Mouse (Mus musculus) cerebellum, adult 11 months (tissue): ENCODE data around the gene Dhodh.
A peak's percentile ranks its signal among the peaks of the same experiment; 100 is the strongest.

Experiments used
- DNase-seq: peaks from one replicate; pipeline ENCODE4 v3.0.0; 2022

The Dhodh gene

DNA sequence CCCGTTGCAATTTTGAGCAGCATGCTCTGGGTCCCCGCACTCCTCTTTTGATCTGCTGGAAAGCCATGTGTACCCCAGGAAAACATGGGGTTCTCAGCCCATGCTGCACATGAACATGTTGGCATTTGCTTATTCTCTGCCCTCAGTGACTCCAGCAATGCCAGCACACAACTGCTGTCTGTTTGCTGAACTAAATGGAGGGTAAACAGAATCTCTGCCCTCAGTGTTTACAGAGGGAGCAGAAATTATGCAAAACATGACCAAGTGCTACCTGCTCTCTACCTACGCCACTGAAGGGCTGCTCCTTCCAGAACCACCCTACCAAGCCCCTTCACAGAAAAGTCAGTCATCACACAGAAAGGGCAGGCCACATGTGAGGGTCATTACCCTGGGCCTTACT, 23.6 kb downstream of the Dhodh start:
- no peak for DNase-seq

DNA sequence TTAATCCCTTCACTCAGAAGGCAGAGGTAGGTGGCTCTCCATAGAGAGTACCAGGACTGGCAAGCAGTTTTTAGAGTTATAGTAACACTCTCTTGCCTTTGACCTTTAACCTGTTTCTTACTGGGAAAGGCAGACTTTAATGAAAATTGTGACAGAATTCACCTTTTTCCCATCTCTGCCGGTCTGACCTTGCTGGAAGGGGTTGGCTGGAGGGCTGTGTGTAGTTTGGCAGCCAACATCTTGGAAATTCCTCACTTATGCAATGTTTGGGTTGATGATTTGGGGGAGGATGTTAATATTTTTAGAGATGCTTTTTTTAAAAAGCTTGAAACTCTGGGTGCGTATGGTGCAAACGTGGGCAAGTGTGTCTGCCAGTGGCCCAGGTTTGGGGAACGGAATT, 24.2 kb downstream of the Dhodh start:
- no peak for DNase-seq

DNA sequence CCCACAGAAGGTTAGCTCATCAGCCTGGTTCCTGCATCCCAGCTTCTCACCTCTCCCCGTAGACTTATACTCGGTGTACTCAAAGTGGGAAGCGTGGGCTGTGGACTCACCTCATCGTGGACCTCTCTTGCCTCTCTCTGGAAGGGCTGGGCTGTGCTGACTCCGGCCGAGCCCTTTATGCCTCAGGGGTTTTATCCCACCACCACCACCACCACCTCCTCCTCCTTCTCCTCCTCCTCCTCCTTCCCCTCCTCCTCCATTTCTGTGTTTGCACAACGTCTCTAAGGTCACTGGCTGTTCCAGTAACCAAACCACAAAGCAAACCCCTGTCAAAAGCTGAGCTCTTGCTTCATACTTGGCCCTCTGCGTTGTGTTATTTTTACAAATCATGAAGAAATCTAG, 29.6 kb downstream of the Dhodh start, which contains the start of gene Hp:
Hp (minus strand) TSS at position 273 of the 402 bp plus-strand sequence.
- no peak for DNase-seq

DNA sequence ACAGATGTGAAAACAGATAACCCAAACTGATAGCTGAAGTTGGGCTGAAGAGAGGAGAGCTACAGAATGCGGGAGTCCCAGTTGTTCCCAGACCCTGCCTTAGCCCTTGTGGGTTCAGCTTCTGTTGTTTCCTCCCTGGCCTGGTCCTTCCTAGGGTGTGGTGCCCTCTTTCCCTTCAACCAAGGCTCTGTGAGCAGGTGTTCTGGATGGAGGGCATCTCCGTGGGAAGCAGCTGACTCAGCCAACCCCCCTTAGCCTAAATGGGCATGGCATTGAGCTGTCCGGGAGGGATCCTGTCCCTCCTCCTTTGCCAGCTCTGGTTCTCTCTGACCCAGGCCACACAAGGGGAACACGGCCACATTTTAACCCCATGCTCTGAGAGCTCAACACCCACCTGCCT, 32.2 kb downstream of the Dhodh start:
- no peak for DNase-seq

DNA sequence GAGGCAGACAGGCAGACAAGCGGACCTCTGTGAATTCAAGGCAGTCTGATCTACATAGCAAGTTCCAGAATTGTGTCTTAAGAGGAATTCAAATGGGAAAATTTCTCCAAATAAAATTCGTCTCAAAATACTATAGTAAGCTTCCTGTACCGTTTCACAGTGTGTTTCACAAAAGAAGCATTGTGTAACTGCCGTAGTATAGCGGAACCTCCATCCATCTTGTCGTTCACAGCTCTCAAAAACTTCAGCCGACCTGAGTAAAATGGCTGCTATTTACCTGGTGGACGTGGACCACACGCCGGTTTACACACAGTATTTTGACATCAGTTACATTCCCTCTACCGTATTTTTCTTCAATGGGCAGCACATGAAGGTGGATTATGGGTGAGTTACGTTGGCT, 37.3 kb downstream of the Dhodh start:
- no peak for DNase-seq

DNA sequence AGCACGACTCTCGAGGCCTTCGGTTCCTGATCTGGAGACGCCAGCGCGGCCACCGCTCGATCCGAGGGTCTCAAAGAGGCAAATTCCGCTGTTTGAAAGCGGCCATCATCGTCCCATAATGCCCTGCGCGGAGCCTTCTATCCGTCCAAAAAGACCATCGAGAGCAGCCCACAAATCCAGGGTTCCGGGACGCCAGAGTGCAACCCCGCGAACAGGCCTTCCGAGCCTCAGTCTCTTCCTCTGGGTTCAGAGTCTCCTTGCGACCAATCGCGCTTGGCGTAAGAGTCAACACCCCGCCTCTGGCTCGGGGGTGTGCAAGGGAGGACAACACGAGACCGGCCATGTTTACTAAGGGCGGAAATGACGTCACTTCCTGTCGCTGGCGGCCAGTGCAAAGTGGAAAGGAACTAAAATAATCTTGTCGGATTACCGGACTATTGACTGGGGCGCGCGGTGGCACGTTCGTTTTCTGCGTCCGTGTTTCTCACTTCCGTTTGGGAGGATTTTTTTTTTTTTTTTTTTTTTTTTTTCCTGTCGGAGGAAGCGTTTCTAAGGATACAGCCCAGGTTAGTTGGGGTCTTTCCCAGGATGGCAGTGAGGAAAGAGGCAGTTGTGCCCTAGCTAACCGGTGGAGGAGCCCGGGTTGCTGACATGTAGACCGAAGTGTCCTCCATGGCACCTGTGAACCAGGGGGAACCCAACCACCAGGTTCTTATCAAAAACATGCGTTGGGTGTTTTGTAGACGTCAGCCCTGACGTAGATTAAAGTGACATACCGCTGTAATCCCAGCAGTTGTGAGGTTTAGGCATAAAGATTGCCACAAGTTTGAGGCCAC, 42.8 kb downstream of the Dhodh start, which contains the start of the genes Dhx38 and Txnl4b:
Dhx38 (minus strand) TSS at position 364 of the 836 bp plus-strand sequence.
Txnl4b (plus strand) TSS at position 395 of the 836 bp plus-strand sequence.
- DNase-seq, result peak; percentile 99

DNA sequence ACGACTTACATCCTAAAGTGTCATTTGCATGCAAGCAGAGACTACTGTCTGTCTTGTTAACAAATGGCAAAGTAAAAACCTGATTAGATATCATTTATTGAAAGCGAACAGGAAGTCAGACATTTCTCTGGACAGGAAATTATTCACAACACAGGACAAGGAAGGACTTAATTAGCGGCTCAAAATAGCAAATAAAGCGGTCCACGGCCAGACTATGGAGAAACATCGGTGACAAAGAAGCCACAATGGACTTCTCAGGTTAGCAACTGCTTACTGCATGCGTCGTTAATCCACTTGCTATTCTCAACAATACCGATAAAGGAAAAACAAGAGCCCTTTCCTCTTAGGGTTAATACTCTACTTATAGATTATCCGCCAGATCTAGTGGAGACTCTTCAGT, 43.7 kb downstream of the Dhodh start:
- DNase-seq, result no peak

DNA sequence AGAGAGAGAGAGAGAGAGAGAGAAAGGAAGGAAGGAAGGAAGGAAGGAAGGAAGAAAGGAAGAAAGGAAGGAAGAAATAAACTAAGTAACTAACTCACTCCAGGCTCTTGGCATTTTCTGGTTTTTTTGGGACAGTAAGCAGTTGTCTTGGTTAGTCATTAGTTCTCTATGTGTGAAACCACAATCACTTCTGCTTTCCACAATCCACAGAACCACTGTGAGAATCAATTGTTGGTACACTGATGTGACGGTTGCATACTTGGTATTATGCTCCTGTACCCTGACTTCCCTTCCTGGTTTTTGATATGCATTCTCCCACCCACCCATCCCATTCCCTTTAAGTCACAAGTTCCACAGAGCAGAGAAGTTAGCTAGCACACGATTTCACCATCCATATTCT, 44.6 kb downstream of the Dhodh start:
- DNase-seq, result no peak

DNA sequence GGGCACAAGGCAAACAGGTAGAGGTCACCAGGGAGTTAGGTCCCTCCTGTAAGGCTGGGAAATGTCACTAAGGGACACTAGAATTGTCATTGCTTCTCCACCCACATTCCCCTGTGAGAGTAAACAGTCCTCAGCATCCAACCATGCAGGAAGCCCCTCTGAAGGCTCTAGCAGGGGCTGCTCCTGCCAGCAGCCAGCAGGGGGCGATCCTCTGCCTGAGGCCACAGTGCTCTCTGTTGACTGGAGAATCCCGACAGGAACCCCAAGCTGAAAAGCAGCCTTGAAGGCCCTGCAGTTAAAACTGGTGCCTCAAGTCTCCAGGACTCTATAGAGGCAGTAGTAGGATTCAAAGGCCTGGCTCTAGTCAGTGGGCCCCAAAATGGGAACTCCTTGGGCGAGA, 56.8 kb downstream of the Dhodh start:
- no peak for DNase-seq

DNA sequence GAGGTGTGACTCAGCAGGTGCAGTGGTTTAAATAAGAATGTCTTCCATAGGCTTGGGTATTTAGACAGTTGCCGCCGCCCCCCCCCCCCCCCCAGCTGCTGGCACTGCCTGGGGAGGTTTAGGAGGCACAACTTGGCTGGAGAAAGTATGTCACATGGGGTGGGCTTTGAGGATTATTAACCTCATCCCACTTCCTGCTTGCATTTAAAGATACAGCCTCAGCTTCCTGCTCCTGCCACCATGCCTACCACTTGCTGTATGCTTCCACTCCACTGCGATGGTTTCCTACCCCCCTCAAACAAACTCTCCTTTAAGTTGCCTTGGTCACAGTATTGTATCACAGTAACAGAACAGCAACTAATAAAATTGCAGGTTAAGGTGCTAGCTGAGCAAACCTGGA, 64.4 kb downstream of the Dhodh start:
- no peak for DNase-seq

DNA sequence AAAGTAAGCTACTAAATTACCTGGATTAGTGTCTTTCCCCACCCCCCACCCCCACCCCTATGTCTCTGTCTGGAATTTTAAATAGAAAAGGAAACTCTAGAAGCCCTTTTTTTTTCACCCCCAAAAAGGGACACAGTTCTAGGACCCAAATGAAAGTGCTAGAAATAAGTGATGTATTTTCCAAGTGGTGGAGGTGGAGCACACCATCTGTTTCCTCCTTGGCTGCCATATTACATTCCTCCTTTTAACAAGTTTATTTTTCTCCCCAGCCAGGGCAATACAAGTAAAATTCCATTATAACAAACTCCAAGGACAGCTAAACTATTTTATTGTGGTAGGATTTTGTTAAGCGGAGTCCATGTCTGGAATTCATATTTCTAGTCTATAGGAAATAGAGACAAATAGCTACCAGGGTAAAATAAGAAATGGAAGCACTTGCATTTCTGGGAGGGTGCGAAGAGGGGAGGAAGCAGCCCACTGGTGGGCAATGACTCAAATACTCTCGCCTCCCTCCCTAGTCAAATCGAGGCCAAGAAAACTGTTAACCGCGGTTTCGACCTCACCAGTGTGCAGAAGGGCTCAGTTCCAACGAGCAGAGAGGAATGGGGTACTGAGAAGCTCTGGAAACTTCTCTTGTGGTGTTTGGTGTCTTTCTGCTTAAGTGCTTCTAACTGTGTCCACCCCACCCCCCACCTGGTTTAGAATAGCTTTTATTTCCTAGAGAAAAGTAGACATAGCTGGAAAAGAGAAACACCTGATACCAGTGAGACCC, 65.5 kb downstream of the Dhodh start:
- DNase-seq, result no peak

DNA sequence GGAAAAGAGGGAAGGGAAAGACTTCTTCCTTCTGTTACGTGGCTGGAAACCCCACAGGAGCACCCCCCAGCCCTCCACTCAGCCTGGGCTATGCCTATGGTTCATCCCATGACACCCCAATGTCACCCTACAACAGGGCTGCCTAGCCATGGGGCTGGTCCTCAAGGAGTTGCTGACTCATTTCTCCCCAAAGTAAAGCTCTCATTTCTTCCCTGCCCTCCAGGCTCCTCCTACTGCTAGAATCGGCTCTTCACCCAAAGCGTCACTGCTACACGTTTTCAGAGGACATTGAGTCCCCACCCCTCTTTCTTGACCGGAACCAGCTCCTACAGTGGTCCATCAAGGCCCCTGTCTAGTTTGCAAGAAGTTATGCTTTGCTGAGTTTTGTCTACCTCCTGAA, 66.3 kb downstream of the Dhodh start:
- no peak for DNase-seq
